Mouse (Mus musculus): ENCODE measurements around the gene Pgm1. TPM values are rescaled to one million over a fixed set of nuclear protein-coding genes. Genes with fewer than 3 reads are reported as not detected.

The Pgm1 gene
- polyA plus RNA-seq (2015; fragmentation: Nextera tagmentation; extraction: Ambion mirVana), result 69.9 and 82.5 TPM in 2 replicates

GRCm38 (mm10) chr4:99929149-99929612, at the start of gene Pgm1:
TSS of gene Pgm1 (plus strand) at chr4:99929414.

GRCm38 (mm10) chr4:99929613-99930517, 651 bp downstream of the Pgm1 start, which contains the start of gene Itgb3bp:
TSS of gene Itgb3bp (minus strand) at chr4:99929813.

Other genes with a start within 250 kb of the Pgm1 start
- 7.7 and 9.1 TPM in 2 replicates for gene Alg6, start 213.8 kb upstream of the Pgm1 start, polyA plus RNA-seq (2015; fragmentation: Nextera tagmentation; extraction: Ambion mirVana)
- gene Efcab7, start 100.2 kb upstream of the Pgm1 start, polyA plus RNA-seq (2015; fragmentation: Nextera tagmentation; extraction: Ambion mirVana), result 7.0 and 10.4 TPM in 2 replicates
- 13.8 and 18.7 TPM in 2 replicates for gene Itgb3bp, start 399 bp downstream of the Pgm1 start, polyA plus RNA-seq (2015; fragmentation: Nextera tagmentation; extraction: Ambion mirVana)
- gene Ror1, start 166.4 kb downstream of the Pgm1 start, polyA plus RNA-seq (2015; fragmentation: Nextera tagmentation; extraction: Ambion mirVana), result 9.3 and 10.8 TPM in 2 replicates

Data from urinary bladder, postnatal 0 days (tissue).